Mouse (Mus musculus) forebrain, embryonic 14.5 days (tissue): Measurements from ENCODE around the gene Abcf3. TPM values are rescaled to one million over a fixed set of nuclear protein-coding genes. Genes with fewer than 3 reads are reported as not detected.

Experiments
- ATAC-seq: fragments of 200-750 bp; cut with Nextera tagmentation; 2 replicates; pipeline ENCODE4 v1.8.0; 2017; ENCODE audit warnings: mild to moderate bottlenecking, moderate library complexity
- DNase-seq: peaks from one replicate; pipeline ENCODE4 v3.0.0-alpha.2; 2015; ENCODE audit warnings: low spot score
- H3K27ac ChIP-seq: fragments of 300-500 bp; sonication (generic); 2 replicates; pipeline ENCODE4 v1.5.1; 2014; ENCODE audit warnings: low read depth, mild to moderate bottlenecking, control low read depth, low read length, moderate library complexity
- H3K27me3 ChIP-seq: fragments of 300-500 bp; sonication (generic); replicated peaks from 2 replicates; pipeline ENCODE4 v1.6.1; 2014; ENCODE audit warnings: low read length, control low read depth, mixed read lengths; ENCODE audit not compliant: control insufficient read depth, insufficient read depth
- H3K36me3 ChIP-seq: fragments of 300-500 bp; sonication (generic); 2 replicates; pipeline ENCODE4 v1.6.1; 2014; ENCODE audit warnings: low read length, control low read depth; ENCODE audit not compliant: control insufficient read depth, insufficient read depth
- H3K4me1 ChIP-seq: fragments of 300-500 bp; sonication (generic); 2 replicates; pipeline ENCODE4 v1.6.1; 2014; ENCODE audit warnings: antibody characterized with exemption, low read length, control low read depth; ENCODE audit not compliant: control insufficient read depth, insufficient read depth
- H3K4me2 ChIP-seq: fragments of 300-500 bp; sonication (generic); 2 replicates; pipeline ENCODE4 v1.6.1; 2014; ENCODE audit warnings: mild to moderate bottlenecking, control low read depth, low read length
- H3K4me3 ChIP-seq: fragments of 300-500 bp; sonication (generic); 2 replicates; pipeline ENCODE4 v1.5.1; 2014; ENCODE audit warnings: low read depth, low read length, control low read depth
- H3K9ac ChIP-seq: fragments of 300-500 bp; sonication (generic); 2 replicates; pipeline ENCODE4 v1.6.1; 2014; ENCODE audit warnings: mild to moderate bottlenecking, low read length, control low read depth, moderate library complexity
- H3K9me3 ChIP-seq: fragments of 300-500 bp; sonication (generic); replicated peaks from 2 replicates; pipeline ENCODE4 v1.6.1; 2016; ENCODE audit warnings: low read length, control low read depth, mixed read lengths; ENCODE audit not compliant: control insufficient read depth
- WGBS: fragments of 180-500 bp; shearing (Covaris S2); extraction: QIAGEN DNeasy Blood & Tissue Kit; methylation state at CpG from one replicate; pipeline ENCODE4 v1.1.7; 2014; 5-methylcytosine and 5-hydroxymethylcytosine counted together
- polyA plus RNA-seq: library from polyadenylated mRNA; unstranded; fragments of >200 nt; fragmentation: Nextera tagmentation; extraction: Ambion mirVana; gene quantifications from 2 replicates; pipeline ENCODE4 v1.2.1, GENCODE M21; 2014

Gene Abcf3
- polyA plus RNA-seq, 1 experiment from 2014 or later, result 74.4 TPM

DNA sequence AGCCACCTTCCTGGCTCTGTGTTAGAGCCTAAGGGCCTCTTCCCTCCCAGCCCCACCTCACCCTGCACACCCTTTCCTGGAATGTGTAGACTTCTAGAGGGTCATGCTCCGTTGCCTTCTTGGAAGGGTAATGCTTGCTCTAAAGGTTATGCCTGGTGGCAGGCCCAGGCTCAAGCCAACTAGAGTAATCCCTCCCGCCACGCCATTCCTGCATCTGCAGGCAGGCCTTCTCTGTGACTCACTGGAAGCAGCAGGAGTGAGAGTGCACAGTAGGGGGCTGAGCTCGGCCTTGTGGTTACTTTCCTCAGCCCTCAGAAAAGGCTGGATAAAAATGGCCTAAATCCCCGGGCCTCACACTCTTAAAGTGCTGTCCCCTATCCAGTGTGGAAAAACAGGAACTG is 11.3 kb upstream of the Abcf3 start:
- DNase-seq (no peak), ATAC-seq (no peak)
- Histone ChIP-seq H3K9ac (peak overlapping the region; percentile 98), H3K9me3 (no peaks in the 10 kb centered on the region), H3K36me3 (peaks cover 57% of the 10 kb centered on the region), H3K27me3 (no peaks in the 10 kb centered on the region), H3K4me3 (peak overlapping the region; percentile 86), H3K4me2 (peak overlapping the region; percentile 91), H3K27ac (no peak overlapping the region; the same call in 1 of the 2 replicates), H3K4me1 (peaks cover 21% of the 10 kb centered on the region)
- WGBS, result 5% methylated on average over 5 of the region's 5 CpGs

DNA sequence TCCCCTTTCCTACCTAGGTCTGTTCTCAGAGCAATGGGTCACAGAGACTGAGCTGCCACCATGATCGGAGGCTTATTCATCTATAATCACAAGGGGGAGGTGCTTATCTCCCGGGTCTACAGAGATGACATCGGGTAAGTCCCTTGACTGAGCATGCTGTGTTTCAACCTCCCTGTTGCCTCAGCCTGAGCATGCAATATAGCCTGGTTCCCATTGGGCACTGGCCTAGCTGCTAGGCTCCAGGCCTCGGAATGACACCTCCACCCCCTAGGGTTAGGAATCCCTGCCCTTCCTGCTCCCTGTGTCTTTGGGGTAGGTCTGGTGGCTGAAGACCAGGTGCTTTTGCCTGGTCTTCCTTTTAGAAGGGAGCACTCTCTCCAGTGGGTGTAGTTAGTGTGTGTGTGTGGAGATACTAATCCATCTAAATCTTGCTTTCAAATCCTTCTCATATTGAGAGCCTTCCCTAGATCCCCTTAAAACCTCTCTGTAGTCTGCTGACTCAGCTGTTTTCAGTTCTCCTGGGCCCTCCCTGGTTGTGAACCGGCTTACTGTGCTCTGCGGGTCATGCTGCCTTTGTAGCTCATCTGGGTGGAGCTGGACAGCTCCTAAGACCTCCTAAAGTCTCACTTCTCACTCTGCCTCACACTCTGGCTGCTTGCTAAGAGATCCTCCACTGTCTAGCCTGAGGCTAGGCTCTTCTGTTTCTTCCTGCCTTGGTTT is 10.6 kb upstream of the Abcf3 start:
- Histone ChIP-seq H3K9me3 (no peaks in the 10 kb centered on the region), H3K4me3 (peak overlapping the region; percentile 86), H3K9ac (peak overlapping the region; percentile 98), H3K27me3 (no peaks in the 10 kb centered on the region), H3K4me1 (peaks cover 21% of the 10 kb centered on the region), H3K36me3 (peaks cover 61% of the 10 kb centered on the region), H3K4me2 (peak overlapping the region; percentile 91), H3K27ac (no peak overlapping the region)
- WGBS, result 31% methylated on average over 6 of the region's 6 CpGs
- DNase-seq (no peak), ATAC-seq (no peak)

DNA sequence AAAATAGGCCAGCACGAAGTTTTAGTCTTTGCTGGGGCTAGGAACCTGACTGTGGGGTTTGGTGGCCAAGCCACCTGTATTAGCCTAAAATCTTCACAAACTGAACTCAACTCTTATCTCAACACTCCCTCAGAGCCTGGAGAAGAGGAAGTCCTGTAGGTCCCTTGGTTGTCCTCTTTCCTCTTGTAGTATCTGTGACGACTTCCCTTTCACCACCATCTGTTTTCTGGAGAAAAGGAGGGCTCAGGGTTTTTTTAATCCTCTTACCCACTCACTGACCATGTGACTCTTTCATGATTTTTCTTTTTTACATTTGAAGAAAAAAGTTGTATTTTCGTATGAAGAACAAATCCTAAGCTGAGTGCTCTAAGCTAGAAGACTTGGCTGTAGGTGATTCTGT is 8.7 kb upstream of the Abcf3 start:
- H3K36me3 ChIP-seq, result peaks cover 67% of the 10 kb centered on the region
- no peak overlapping the region for H3K4me3 ChIP-seq
- DNase-seq (no peak), ATAC-seq (no peak)
- 89% methylated on average over 3 of the region's 3 CpGs for WGBS
- H3K4me1 ChIP-seq, result peaks cover 21% of the 10 kb centered on the region
- no peak overlapping the region for H3K27ac ChIP-seq
- H3K9me3 ChIP-seq, result no peaks in the 10 kb centered on the region
- no peak overlapping the region for H3K4me2 ChIP-seq
- H3K9ac ChIP-seq, result no peak overlapping the region
- H3K27me3 ChIP-seq, result no peaks in the 10 kb centered on the region

DNA sequence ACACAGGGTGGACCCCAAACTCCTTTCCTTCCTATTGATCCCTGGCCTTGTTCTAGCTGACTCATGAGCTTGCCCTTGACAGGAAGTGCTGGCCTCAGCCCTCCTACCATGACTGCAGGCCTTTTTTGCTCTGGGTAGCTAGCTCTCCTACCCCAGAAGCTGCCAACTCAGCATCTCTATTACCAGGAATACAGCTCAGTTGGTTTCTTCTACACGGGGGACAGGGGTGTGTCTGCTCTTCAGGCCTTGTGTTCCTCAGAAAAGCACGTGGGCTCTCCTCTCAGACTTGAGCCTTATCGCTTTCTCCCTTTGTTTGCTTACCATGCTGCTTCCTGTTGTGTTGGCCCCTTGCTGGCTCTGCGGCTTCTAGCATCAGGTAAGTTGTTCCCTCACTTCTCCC is 7.9 kb upstream of the Abcf3 start:
- Histone ChIP-seq H3K9me3 (no peaks in the 10 kb centered on the region), H3K27ac (no peak overlapping the region), H3K4me2 (no peak overlapping the region), H3K36me3 (peaks cover 75% of the 10 kb centered on the region), H3K4me1 (peaks cover 21% of the 10 kb centered on the region), H3K9ac (no peak overlapping the region), H3K4me3 (no peak overlapping the region), H3K27me3 (no peaks in the 10 kb centered on the region)
- 90% methylated on average over 4 of the region's 4 CpGs for WGBS
- ATAC-seq, result no peak
- DNase-seq, result no peak

DNA sequence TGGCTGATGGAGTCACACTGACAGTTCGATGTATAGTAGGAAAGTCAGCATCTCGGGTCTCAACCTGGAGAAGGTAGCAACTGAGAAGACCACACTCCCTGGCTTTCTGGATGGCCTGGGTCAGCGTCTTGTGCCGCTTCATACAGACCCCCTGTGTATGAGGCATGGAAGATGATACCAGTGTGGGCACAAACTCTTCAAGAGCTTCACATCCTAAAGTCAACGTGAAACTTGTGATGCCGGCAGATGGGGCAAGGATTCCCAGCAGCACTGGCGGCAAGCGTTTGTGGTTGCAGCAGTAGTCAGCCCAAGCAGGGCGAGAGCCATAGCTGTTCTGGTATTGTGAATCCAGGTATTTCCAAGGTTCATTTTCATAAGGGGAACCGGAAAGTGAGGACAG is 2.7 kb upstream of the Abcf3 start:
- 91% methylated on average over 10 of the region's 10 CpGs for WGBS
- no peak overlapping the region for H3K9ac ChIP-seq
- DNase-seq, result no peak
- H3K36me3 ChIP-seq, result peaks cover 63% of the 10 kb centered on the region
- H3K9me3 ChIP-seq, result no peaks in the 10 kb centered on the region
- H3K27me3 ChIP-seq, result no peaks in the 10 kb centered on the region
- no peak overlapping the region for H3K4me2 ChIP-seq
- peaks cover 10% of the 10 kb centered on the region for H3K4me1 ChIP-seq
- no peak overlapping the region for H3K4me3 ChIP-seq
- ATAC-seq, result no peak
- H3K27ac ChIP-seq, result no peak overlapping the region

DNA sequence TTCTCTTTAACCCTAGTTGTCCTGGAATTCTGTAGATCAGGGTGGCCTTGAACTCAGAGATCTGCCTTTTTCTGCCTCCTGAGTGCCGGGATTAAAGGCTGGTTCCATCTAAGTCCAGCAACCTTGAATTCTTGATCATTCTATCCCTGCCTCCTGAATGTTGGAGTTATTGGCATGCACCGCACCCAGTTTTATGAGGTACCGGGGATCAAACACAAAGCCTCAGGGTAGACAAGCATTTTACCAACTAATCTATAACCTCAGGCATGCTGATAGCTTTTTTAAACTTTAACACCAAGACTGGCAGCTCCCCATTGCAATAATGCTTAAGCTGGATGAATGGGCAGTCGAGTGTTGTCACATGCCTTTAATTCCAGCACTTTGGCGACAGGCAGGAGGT is 954 bp upstream of the Abcf3 start:
- Histone ChIP-seq H3K36me3 (peaks cover 61% of the 10 kb centered on the region), H3K4me3 (peak overlapping the region; percentile 79), H3K9ac (no peak overlapping the region), H3K27me3 (no peaks in the 10 kb centered on the region), H3K27ac (no peak overlapping the region), H3K4me1 (peaks cover 10% of the 10 kb centered on the region), H3K4me2 (peak overlapping the region; percentile 64), H3K9me3 (no peaks in the 10 kb centered on the region)
- no peak for ATAC-seq
- no peak for DNase-seq
- WGBS, result 57% methylated on average over 5 of the region's 5 CpGs

DNA sequence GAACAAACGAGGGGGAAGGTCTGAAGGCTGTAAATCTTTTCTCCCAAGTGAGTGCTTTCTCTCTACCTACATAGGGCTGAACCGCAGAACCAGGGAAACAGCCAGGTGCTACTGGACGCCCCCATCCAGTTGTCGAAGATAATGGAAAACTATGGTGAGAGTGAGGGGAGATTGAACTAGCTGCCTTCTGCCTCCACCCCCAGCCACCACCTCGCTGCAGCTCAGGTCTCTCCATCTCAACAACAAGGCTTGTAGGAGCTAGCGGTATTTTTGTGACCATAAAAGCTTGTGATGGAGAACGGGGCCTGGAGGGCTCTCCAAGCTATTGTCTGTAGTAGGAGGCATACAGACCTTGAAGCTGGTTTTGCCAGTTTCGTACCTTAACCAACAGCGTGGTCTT is 784 bp downstream of the Abcf3 start:
- DNase-seq (no peak), ATAC-seq (no peak)
- H3K4me1 ChIP-seq, result peaks cover 10% of the 10 kb centered on the region
- no peaks in the 10 kb centered on the region for H3K27me3 ChIP-seq
- peak overlapping the region; percentile 79 for H3K4me3 ChIP-seq
- H3K4me2 ChIP-seq, result peak overlapping the region; percentile 94
- no peaks in the 10 kb centered on the region for H3K9me3 ChIP-seq
- H3K27ac ChIP-seq, result no peak overlapping the region
- WGBS, result 53% methylated on average over 9 of the region's 9 CpGs
- H3K9ac ChIP-seq, result peak overlapping the region; percentile 85
- peaks cover 63% of the 10 kb centered on the region for H3K36me3 ChIP-seq

DNA sequence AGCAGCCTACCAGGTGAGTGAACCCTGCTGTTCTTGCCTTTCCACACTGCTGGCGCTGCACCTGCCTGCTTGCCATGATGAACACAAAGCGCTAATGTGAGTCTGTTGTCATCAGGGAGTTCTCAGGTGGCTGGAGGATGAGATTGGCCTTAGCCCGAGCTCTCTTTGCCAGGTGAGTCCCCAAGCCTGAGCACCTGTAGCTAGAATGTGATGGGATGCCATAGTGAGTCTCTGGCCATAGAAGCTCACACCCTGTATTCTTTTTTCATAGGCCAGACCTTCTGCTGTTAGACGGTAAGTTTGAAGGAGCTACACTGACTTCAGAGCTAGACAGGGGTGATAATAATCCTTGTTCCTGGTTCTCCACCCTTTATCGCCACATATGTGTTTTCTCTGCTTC is 3.3 kb downstream of the Abcf3 start:
- peaks cover 10% of the 10 kb centered on the region for H3K4me1 ChIP-seq
- H3K36me3 ChIP-seq, result peaks cover 55% of the 10 kb centered on the region
- no peaks in the 10 kb centered on the region for H3K9me3 ChIP-seq
- H3K27ac ChIP-seq, result no peak overlapping the region
- no peaks in the 10 kb centered on the region for H3K27me3 ChIP-seq
- no peak overlapping the region for H3K9ac ChIP-seq
- no peak for ATAC-seq
- no peak overlapping the region for H3K4me3 ChIP-seq
- no peak for DNase-seq
- H3K4me2 ChIP-seq, result no peak overlapping the region
- 96% methylated on average over 5 of the region's 5 CpGs for WGBS

DNA sequence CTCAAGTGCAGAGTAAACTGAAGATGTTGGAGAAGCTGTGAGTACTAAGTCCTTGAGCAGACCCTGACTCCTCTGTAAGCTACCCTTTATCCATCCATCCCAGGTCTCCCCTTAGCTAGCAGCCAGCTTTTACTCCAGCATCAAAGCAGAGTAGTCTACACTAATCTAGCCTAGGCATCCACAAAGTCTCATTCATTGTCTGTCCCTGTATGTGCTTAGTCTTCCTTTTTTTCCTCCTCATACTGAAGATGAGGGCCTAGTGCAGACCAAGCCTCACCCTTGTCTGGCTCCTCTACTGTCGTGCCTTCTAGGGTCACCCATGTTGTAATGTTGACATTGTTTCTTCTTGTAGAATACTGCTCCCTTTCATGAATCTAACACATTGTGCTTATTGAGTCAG is 4.2 kb downstream of the Abcf3 start:
- no peak overlapping the region for H3K27ac ChIP-seq
- H3K4me2 ChIP-seq, result no peak overlapping the region
- H3K9me3 ChIP-seq, result no peaks in the 10 kb centered on the region
- DNase-seq, result no peak
- H3K27me3 ChIP-seq, result no peaks in the 10 kb centered on the region
- no peak overlapping the region for H3K9ac ChIP-seq
- 90% methylated on average over 1 of the region's 1 CpGs for WGBS
- H3K4me1 ChIP-seq, result peaks cover 9% of the 10 kb centered on the region
- no peak overlapping the region for H3K4me3 ChIP-seq
- H3K36me3 ChIP-seq, result peaks cover 61% of the 10 kb centered on the region
- ATAC-seq, result no peak
